Mouse (Mus musculus) lung, postnatal 0 days (tissue): ENCODE measurements around the gene Zfp677. TPM values are rescaled to one million over a fixed set of nuclear protein-coding genes. Genes with fewer than 3 reads are reported as not detected.
"Not testable (repeated sequence)": the region's sequence is repeated elsewhere in the genome, so short reads cannot be mapped to it uniquely, and the experiment has no call there.

Source experiments
- ATAC-seq: fragments of 200-750 bp; cut with Nextera tagmentation; 2 replicates; pipeline ENCODE4 v1.8.0; 2017; ENCODE audit warnings: moderate library complexity
- DNase-seq: peaks from one replicate; pipeline ENCODE4 v3.0.0-alpha.2; 2016; ENCODE audit warnings: low spot score
- H3K27ac ChIP-seq: fragments of 300-500 bp; sonication (generic); 2 replicates; pipeline ENCODE4 v1.5.1; 2014; ENCODE audit warnings: antibody characterized with exemption, mild to moderate bottlenecking, low read length, mixed read lengths
- H3K27me3 ChIP-seq: fragments of 300-500 bp; sonication (generic); replicated peaks from 2 replicates; pipeline ENCODE4 v1.6.1; 2014; ENCODE audit warnings: low read length, mixed read lengths; ENCODE audit not compliant: insufficient read depth
- H3K36me3 ChIP-seq: fragments of 300-500 bp; sonication (generic); 2 replicates; pipeline ENCODE4 v1.6.1; 2014; ENCODE audit warnings: low read length, mixed read lengths; ENCODE audit not compliant: insufficient read depth
- H3K4me1 ChIP-seq: fragments of 300-500 bp; sonication (generic); 2 replicates; pipeline ENCODE4 v1.6.1; 2014; ENCODE audit warnings: antibody characterized with exemption, low read depth, low read length, mixed read lengths; ENCODE audit not compliant: insufficient read depth
- H3K4me2 ChIP-seq: fragments of 300-500 bp; sonication (generic); replicated peaks from 2 replicates; pipeline ENCODE4 v1.6.1; 2014; ENCODE audit warnings: low read depth, mild to moderate bottlenecking, low read length, moderate library complexity, mixed read lengths
- H3K4me3 ChIP-seq: fragments of 300-500 bp; sonication (generic); 2 replicates; pipeline ENCODE4 v1.5.1; 2014; ENCODE audit warnings: low read depth, low read length
- H3K9ac ChIP-seq: fragments of 300-500 bp; sonication (generic); replicated peaks from 2 replicates; pipeline ENCODE4 v1.6.1; 2014; ENCODE audit warnings: low read depth, mild to moderate bottlenecking
- H3K9me3 ChIP-seq: fragments of 300-500 bp; sonication (generic); 2 replicates; pipeline ENCODE4 v1.6.1; 2016; ENCODE audit warnings: low read length, mixed read lengths
- CTCF ChIP-seq: IDR thresholded peaks from 2 replicates; pipeline ENCODE4 v1.5.1; 2016; ENCODE audit warnings: antibody characterized with exemption, mild to moderate bottlenecking
- EP300 ChIP-seq: IDR thresholded peaks from 2 replicates; pipeline ENCODE4 v1.6.1; 2016; ENCODE audit warnings: antibody characterized with exemption, mild to moderate bottlenecking, control low read depth
- WGBS: fragments of 180-500 bp; shearing (Covaris S2); extraction: QIAGEN DNeasy Blood & Tissue Kit; methylation state at CpG from one replicate; pipeline ENCODE4 v1.1.7; 2014; 5-methylcytosine and 5-hydroxymethylcytosine counted together
- polyA plus RNA-seq: library from polyadenylated mRNA; unstranded; fragments of >200 nt; fragmentation: Nextera tagmentation; extraction: Ambion mirVana; gene quantifications from 2 replicates; pipeline ENCODE4 v1.2.1, GENCODE M21; 2015

Zfp677 gene
- polyA plus RNA-seq, 1 experiment from 2014 or later: 1.8 TPM

DNA sequence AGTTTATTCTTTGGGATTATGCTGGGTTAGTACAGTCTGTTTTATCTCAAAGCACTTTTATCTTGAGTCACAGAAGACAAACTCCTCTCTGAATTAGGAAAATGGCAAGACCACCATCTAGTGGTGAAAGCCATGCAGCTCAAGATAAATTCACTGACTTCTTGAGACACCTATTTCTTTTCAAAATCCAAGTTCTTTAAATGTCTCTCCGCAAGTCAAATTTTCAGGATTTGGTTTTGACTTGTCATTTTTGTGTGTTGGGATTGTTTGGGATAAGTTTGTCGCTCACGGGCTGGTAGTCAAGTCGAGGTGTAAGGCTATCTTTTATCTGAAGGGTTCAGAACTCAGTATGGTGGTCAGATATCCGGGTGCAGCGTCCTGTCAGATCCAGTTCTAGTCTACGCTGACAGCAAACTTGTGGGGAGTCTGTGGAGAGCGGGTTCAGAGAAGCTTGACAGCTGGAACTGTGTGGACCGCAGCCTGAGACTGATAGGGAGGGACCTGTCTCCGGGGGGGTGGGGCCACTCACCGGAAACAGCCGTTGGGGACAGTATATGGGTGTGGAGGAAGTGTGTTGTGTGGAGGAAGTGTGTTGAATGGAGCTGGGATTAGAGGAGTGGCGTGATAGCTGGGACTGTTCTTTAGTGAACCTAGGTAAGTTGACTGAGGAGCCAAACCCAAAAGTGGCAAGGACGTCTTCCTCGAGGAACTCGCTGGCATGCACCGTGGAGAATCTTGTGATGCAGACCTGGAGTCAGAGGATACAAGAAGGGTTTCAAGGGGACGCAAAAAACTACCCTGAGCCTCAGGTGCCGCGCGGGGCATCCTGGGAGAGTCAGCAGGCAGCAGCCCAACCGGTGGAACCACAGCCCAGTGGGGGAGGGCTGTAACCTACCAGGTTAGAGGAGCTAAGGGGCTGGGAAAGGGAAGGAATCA is 39.4 kb downstream of the Zfp677 start, which contains the start of gene Zfp54:
Zfp54 (plus strand) TSS at position 564 of the 936 bp plus-strand sequence.
- Histone ChIP-seq H3K27me3 (no peaks in the 10 kb centered on the region), H3K27ac (peak within 1 kb of the TSS; percentile 71), H3K4me3 (peak within 1 kb of the TSS; percentile 46), H3K9me3 (no peaks in the 10 kb centered on the region), H3K36me3 (no peaks in the 10 kb centered on the region), H3K9ac (peak within 1 kb of the TSS; percentile 41), H3K4me1 (no peaks in the 10 kb centered on the region), H3K4me2 (peak within 1 kb of the TSS; percentile 78)
- TF ChIP-seq EP300 (no peak), CTCF (peak; percentile 90)
- under 1% methylated on average over 22 of the region's 22 CpGs for WGBS
- ATAC-seq (peak; percentile 100), DNase-seq (peak; percentile 86)

DNA sequence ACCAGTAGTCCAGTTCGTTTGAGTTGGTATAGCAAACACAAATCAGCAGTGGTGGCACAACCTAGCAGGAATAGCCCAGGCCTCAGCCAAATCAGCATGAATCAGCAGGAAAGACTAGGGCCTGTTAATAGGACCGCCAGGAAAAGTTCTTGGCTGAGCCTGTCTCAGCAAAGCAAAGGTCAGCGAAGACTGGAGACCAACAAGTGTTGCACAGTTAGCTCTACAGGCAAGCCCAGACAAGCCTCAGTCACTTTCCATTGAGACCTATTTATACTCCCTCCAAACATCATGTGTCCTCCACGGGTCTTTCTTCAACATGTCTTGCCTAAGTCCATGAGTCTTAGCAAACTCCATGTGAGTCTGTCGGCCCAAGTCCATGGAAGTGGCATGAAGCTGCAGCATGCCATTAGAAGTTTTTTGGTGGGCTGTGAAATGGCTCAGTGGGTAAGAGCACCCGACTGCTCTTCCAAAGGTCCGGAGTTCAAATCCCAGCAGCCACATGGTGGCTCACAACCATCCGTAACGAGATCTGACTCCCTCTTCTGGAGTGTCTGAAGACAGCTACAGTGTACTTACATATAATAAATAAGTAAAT is 55.4 kb downstream of the Zfp677 start:
- not testable (repeated sequence) for H3K27me3 ChIP-seq, H3K4me3 ChIP-seq, ATAC-seq, H3K27ac ChIP-seq, H3K9me3 ChIP-seq, H3K4me1 ChIP-seq, H3K36me3 ChIP-seq, DNase-seq, H3K9ac ChIP-seq, H3K4me2 ChIP-seq
- WGBS: 73% methylated on average over 9 of the region's 9 CpGs

Other genes starting within 250 kb of the Zfp677 start
- not detected in 2 replicates for gene Vmn1r234, start 157.7 kb upstream of the Zfp677 start, polyA plus RNA-seq
- gene Vmn1r235, start 127.3 kb upstream of the Zfp677 start, polyA plus RNA-seq: not detected in 2 replicates
- gene Vmn1r236, start 100.8 kb upstream of the Zfp677 start, polyA plus RNA-seq: not detected in 2 replicates
- gene Vmn1r237, start 71.9 kb upstream of the Zfp677 start, polyA plus RNA-seq: not detected in 2 replicates
- gene Zfp54, start 39.5 kb downstream of the Zfp677 start, polyA plus RNA-seq: 5.8 and 6.1 TPM in 2 replicates
- 10.3 and 11.3 TPM in 2 replicates for gene Zfp51, start 66.6 kb downstream of the Zfp677 start, polyA plus RNA-seq
- gene Zfp53, start 105.2 kb downstream of the Zfp677 start, polyA plus RNA-seq: 8.8 and 9.0 TPM in 2 replicates
- 3.4 and 3.9 TPM in 2 replicates for gene Zfp52, start 151.8 kb downstream of the Zfp677 start, polyA plus RNA-seq
- 12.7 TPM in 2 replicates for gene Zfp948, start 183.3 kb downstream of the Zfp677 start, polyA plus RNA-seq